Mouse (Mus musculus) CH12.LX (cell line): Measurements from ENCODE around the gene Vwce. TPM values are rescaled to one million over a fixed set of nuclear protein-coding genes. Genes with fewer than 3 reads are reported as not detected.

Experiments used
- DNase-seq: peaks from one replicate; pipeline ENCODE4 v3.0.0-alpha.2; 2013; ENCODE audit errors: extremely low read depth
- H3K27ac ChIP-seq: 2 replicates; pipeline ENCODE4 v1.5.1; 2012; ENCODE audit warnings: low read depth, mild to moderate bottlenecking, control low read depth, moderate library complexity; ENCODE audit not compliant: insufficient read depth
- H3K27me3 ChIP-seq: replicated peaks from 2 replicates; pipeline ENCODE3; 2012; ENCODE audit warnings: inconsistent platforms
- H3K36me3 ChIP-seq, 2 experiments: replicated peaks in 1 of 2; 2 replicates each; pipeline versions ENCODE3 to v1.6.1; 2012; ENCODE audit warnings: inconsistent platforms in 1 of 2, low read length in 1 of 2, mild to moderate bottlenecking in 1 of 2, mixed read lengths in 1 of 2, moderate library complexity in 1 of 2; ENCODE audit not compliant: control insufficient read depth in 1 of 2, insufficient read depth in 1 of 2
- H3K4me1 ChIP-seq, 2 experiments: 2 replicates each; pipeline ENCODE4 v1.6.1; 2012; ENCODE audit warnings: inconsistent platforms in 1 of 2, moderate library complexity in 1 of 2; ENCODE audit not compliant: insufficient read depth in 2 of 2, control insufficient read depth in 1 of 2
- H3K4me2 ChIP-seq: 2 replicates; pipeline ENCODE4 v1.6.1; 2012; ENCODE audit warnings: low read depth, mild to moderate bottlenecking, control low read depth; ENCODE audit not compliant: poor library complexity, insufficient read depth, severe bottlenecking
- H3K4me3 ChIP-seq, 3 experiments: fragments of 150-350 bp in 1 of 3; sonication (generic) in 1 of 3; replicated peaks in 1 of 3; 2 replicates each; pipeline versions ENCODE3 to v1.5.1; 2011 to 2012; ENCODE audit warnings: low read depth in 2 of 3, low read length in 2 of 3, mild to moderate bottlenecking in 2 of 3, moderate library complexity in 2 of 3, control low read depth in 1 of 3, improper control_type of control experiment in 1 of 3, inconsistent platforms in 1 of 3, mixed read lengths in 1 of 3; ENCODE audit not compliant: poor library complexity in 1 of 3
- H3K79me2 ChIP-seq: replicated peaks from 2 replicates; pipeline ENCODE4 v1.6.1; 2012; ENCODE audit warnings: mild to moderate bottlenecking, moderate library complexity; ENCODE audit not compliant: control insufficient read depth, poor library complexity, insufficient read depth, severe bottlenecking; ENCODE audit errors: extremely low read depth
- H3K9ac ChIP-seq: 2 replicates; pipeline ENCODE4 v1.6.1; 2012; ENCODE audit warnings: low read depth, mild to moderate bottlenecking, control low read depth, moderate library complexity; ENCODE audit not compliant: insufficient read depth
- H3K9me3 ChIP-seq: replicated peaks from 2 replicates; pipeline ENCODE3; 2012; ENCODE audit warnings: low read length, inconsistent platforms, mixed read lengths
- BHLHE40 ChIP-seq: IDR thresholded peaks from 2 replicates; pipeline ENCODE4 v1.6.1; 2011; ENCODE audit warnings: mild to moderate bottlenecking, low read depth, low read length, improper control_type of control experiment
- CHD1 ChIP-seq: IDR thresholded peaks from 2 replicates; pipeline ENCODE4 v1.6.1; 2012; ENCODE audit warnings: low read depth, low read length, improper control_type of control experiment, inconsistent platforms
- CHD2 ChIP-seq: IDR thresholded peaks from 2 replicates; pipeline ENCODE4 v1.6.1; 2011; ENCODE audit warnings: low read length, improper control_type of control experiment
- CTCF ChIP-seq, 2 experiments: IDR thresholded peaks in 1 of 2; conservative IDR thresholded peaks in 1 of 2; 2 replicates each; pipeline ENCODE4 v1.5.1; 2011 to 2012; ENCODE audit warnings: low read depth in 2 of 2, low read length in 2 of 2, improper control_type of control experiment in 1 of 2, inconsistent platforms in 1 of 2, mild to moderate bottlenecking in 1 of 2, moderate library complexity in 1 of 2
- ELF1 ChIP-seq: IDR thresholded peaks from 2 replicates; pipeline ENCODE4 v1.6.1; 2014; ENCODE audit warnings: low read depth, mild to moderate bottlenecking, inconsistent platforms, low read length, improper control_type of control experiment
- EP300 ChIP-seq: IDR thresholded peaks from 2 replicates; pipeline ENCODE4 v1.6.1; 2011; ENCODE audit warnings: low read length, improper control_type of control experiment
- ETS1 ChIP-seq: conservative IDR thresholded peaks from 2 replicates; pipeline ENCODE4 v1.6.1; 2012; ENCODE audit warnings: low read depth, mild to moderate bottlenecking, inconsistent platforms, low read length, improper control_type of control experiment, moderate library complexity
- GABPA ChIP-seq: IDR thresholded peaks from 2 replicates; pipeline ENCODE4 v1.6.1; 2012; ENCODE audit warnings: low read depth, low read length, improper control_type of control experiment, inconsistent platforms; ENCODE audit not compliant: insufficient replicate concordance
- HCFC1 ChIP-seq: IDR thresholded peaks from 2 replicates; pipeline ENCODE4 v1.6.1; 2012; ENCODE audit warnings: low read depth, mild to moderate bottlenecking, inconsistent platforms, low read length, improper control_type of control experiment
- IRF4 ChIP-seq: IDR thresholded peaks from 2 replicates; pipeline ENCODE4 v1.6.1; 2014; ENCODE audit warnings: low read depth, mild to moderate bottlenecking, inconsistent platforms, low read length, improper control_type of control experiment
- JUN ChIP-seq: IDR thresholded peaks from 2 replicates; pipeline ENCODE4 v1.6.1; 2011; ENCODE audit warnings: low read depth, mild to moderate bottlenecking, low read length, improper control_type of control experiment, moderate library complexity; ENCODE audit not compliant: insufficient read depth
- JUND ChIP-seq: conservative IDR thresholded peaks from 2 replicates; pipeline ENCODE4 v1.6.1; 2011; ENCODE audit warnings: low read depth, low read length, improper control_type of control experiment
- KAT2A ChIP-seq: IDR thresholded peaks from 2 replicates; pipeline ENCODE4 v1.6.1; 2012; ENCODE audit warnings: low read length, improper control_type of control experiment, inconsistent platforms; ENCODE audit not compliant: insufficient replicate concordance
- MAFK ChIP-seq: IDR thresholded peaks from 2 replicates; pipeline ENCODE4 v1.6.1; 2011; ENCODE audit warnings: low read length, improper control_type of control experiment; ENCODE audit not compliant: insufficient replicate concordance
- MAX ChIP-seq: IDR thresholded peaks from 2 replicates; pipeline ENCODE4 v1.6.1; 2011; ENCODE audit warnings: low read length, improper control_type of control experiment
- MAZ ChIP-seq: IDR thresholded peaks from 2 replicates; pipeline ENCODE4 v1.6.1; 2012; ENCODE audit warnings: low read depth, mild to moderate bottlenecking, inconsistent platforms, low read length, improper control_type of control experiment, moderate library complexity
- MEF2A ChIP-seq: IDR thresholded peaks from 2 replicates; pipeline ENCODE4 v1.6.1; 2014; ENCODE audit warnings: low read depth, mild to moderate bottlenecking, inconsistent platforms, low read length, improper control_type of control experiment, borderline replicate concordance
- MXI1 ChIP-seq: IDR thresholded peaks from 2 replicates; pipeline ENCODE4 v1.6.1; 2011; ENCODE audit warnings: mild to moderate bottlenecking, low read depth, low read length, improper control_type of control experiment
- MYC ChIP-seq: IDR thresholded peaks from 2 replicates; pipeline ENCODE4 v1.6.1; 2011; ENCODE audit warnings: low read depth, mild to moderate bottlenecking, improper control_type of control experiment, low read length
- NELFE ChIP-seq: IDR thresholded peaks from 2 replicates; pipeline ENCODE4 v1.6.1; 2011; ENCODE audit warnings: low read depth, low read length, improper control_type of control experiment
- NRF1 ChIP-seq: IDR thresholded peaks from 2 replicates; pipeline ENCODE4 v1.6.1; 2014; ENCODE audit warnings: low read depth, mild to moderate bottlenecking, inconsistent platforms, low read length, improper control_type of control experiment, moderate library complexity
- PAX5 ChIP-seq: IDR thresholded peaks from 2 replicates; pipeline ENCODE4 v1.6.1; 2012; ENCODE audit warnings: low read length, inconsistent platforms, mixed read lengths
- POLR2A ChIP-seq: IDR thresholded peaks from 2 replicates; pipeline ENCODE4 v1.6.1; 2011; ENCODE audit warnings: low read depth, mild to moderate bottlenecking, improper control_type of control experiment, low read length
- POLR2AphosphoS2 ChIP-seq: IDR thresholded peaks from 2 replicates; pipeline ENCODE4 v1.6.1; 2011; ENCODE audit warnings: low read depth, low read length, improper control_type of control experiment
- RAD21 ChIP-seq: IDR thresholded peaks from 2 replicates; pipeline ENCODE4 v1.6.1; 2011; ENCODE audit warnings: low read depth, mild to moderate bottlenecking, low read length, improper control_type of control experiment, moderate library complexity
- RCOR1 ChIP-seq: conservative IDR thresholded peaks from 2 replicates; pipeline ENCODE4 v1.6.1; 2012; ENCODE audit warnings: low read depth, mild to moderate bottlenecking, inconsistent platforms, low read length, improper control_type of control experiment
- SIN3A ChIP-seq: IDR thresholded peaks from 2 replicates; pipeline ENCODE4 v1.6.1; 2012; ENCODE audit warnings: low read length, improper control_type of control experiment, inconsistent platforms
- SMC3 ChIP-seq: IDR thresholded peaks from 2 replicates; pipeline ENCODE4 v1.6.1; 2011; ENCODE audit warnings: low read depth, low read length, improper control_type of control experiment
- TBP ChIP-seq: conservative IDR thresholded peaks from 2 replicates; pipeline ENCODE4 v1.6.1; 2011; ENCODE audit warnings: low read depth, low read length, improper control_type of control experiment
- TCF12 ChIP-seq: IDR thresholded peaks from 2 replicates; pipeline ENCODE4 v1.6.1; 2014; ENCODE audit warnings: low read depth, mild to moderate bottlenecking, inconsistent platforms, low read length, improper control_type of control experiment
- UBTF ChIP-seq: IDR thresholded peaks from 2 replicates; pipeline ENCODE4 v1.6.1; 2012; ENCODE audit warnings: low read depth, mild to moderate bottlenecking, inconsistent platforms, low read length, improper control_type of control experiment, moderate library complexity
- USF1 ChIP-seq: IDR thresholded peaks from 2 replicates; pipeline ENCODE4 v1.6.1; 2014; ENCODE audit warnings: low read depth, mild to moderate bottlenecking, inconsistent platforms, low read length, improper control_type of control experiment
- USF2 ChIP-seq: conservative IDR thresholded peaks from 2 replicates; pipeline ENCODE4 v1.6.1; 2011; ENCODE audit warnings: low read depth, low read length, improper control_type of control experiment
- ZKSCAN1 ChIP-seq: IDR thresholded peaks from 2 replicates; pipeline ENCODE4 v1.6.1; 2012; ENCODE audit warnings: low read depth, inconsistent platforms, low read length, improper control_type of control experiment, borderline replicate concordance
- ZMIZ1 ChIP-seq: IDR thresholded peaks from 2 replicates; pipeline ENCODE4 v1.6.1; 2012; ENCODE audit warnings: low read depth, mild to moderate bottlenecking, inconsistent platforms, low read length, improper control_type of control experiment
- dilution Hi-C: fragments of 300-500 bp; cut with MboI; formaldehyde crosslinking; loops from 2 replicates; pipeline ENCODE4 v1.14.3; 2020; ENCODE audit warnings: low sequenced_read_pairs; ENCODE audit not compliant: extremely low pct_unique_long_range_greater_than_20kb, extremely low pct_ligation_motif_present
- in situ Hi-C: fragments of 300-500 bp; cut with MboI; formaldehyde crosslinking; loops from 3 replicates; pipeline ENCODE4 v1.14.3; 2019; ENCODE audit warnings: low sequenced_read_pairs, low pct_ligation_motif_present, low pct_unique_long_range_greater_than_20kb, mixed read lengths
- polyA plus RNA-seq: library from polyadenylated mRNA; unstranded; fragments of >175 nt; gene quantifications from 2 replicates; pipeline ENCODE4 v1.2.1, GENCODE M21; 2012; ENCODE audit warnings: low read depth; ENCODE audit not compliant: insufficient read length
- total RNA-seq, 2 experiments: library from RNA; depleted of rRNA; stranded (reverse); fragments of 300-350 nt in 1 of 2; fragments of >200 nt in 1 of 2; gene quantifications; 2 replicates each; pipeline ENCODE4 v1.2.3; 2012 to 2014

The Vwce gene
- total and polyA plus RNA-seq, 3 experiments, result 0.04 to 1.3 (median 0.13) TPM

DNA sequence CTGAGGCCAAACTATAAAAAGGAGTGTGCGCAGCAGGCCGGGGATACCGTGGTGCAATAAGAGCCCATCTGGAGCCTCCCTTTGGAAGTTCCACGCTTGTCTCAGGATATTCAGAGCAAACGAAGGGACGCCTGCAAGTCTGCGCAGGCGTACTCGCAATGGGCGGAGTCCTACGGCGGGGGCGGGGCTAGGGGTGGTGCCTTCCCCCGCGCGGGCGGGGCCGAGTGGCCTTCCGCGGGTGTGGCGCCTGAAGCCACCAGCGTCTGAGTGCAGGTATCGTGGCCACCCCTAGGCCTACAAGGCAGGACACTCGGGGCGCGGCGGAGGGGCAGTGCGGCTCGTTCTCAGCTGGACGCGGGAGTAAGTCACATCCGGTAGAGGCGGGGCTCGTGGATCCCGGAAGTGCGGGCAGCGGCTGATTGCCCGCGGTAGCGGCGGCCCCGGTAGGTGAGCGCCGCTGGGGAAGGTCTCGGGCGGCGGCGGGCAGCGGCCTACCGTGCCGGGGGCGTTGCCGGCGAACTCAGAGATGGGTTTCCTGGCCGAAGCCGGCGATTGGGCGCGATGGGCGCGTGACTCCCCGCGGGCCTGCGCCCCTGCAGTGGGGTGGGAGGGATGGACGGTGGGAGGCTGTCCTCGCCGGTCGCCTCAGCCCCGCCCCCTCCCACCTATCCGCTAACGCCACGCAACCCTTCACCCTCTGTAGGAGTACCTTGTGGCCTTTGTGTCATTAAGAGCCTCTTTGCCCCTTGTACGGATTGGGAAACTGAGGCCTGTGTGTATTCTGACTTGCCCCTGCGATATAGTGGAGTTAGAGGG, 54.7 kb downstream of the Vwce start, which contains the start of gene Vps37c:
TSS of gene Vps37c (plus strand) at position 199 of the 816 bp plus-strand sequence.
- Histone ChIP-seq H3K9ac (peak within 1 kb of the TSS; percentile 73), H3K4me1 (peaks cover 26 to 46% of the 10 kb centered on the region in 2 experiments), H3K27ac (peak within 1 kb of the TSS; percentile 92), H3K27me3 (peaks cover 7% of the 10 kb centered on the region), H3K79me2 (peaks cover 37% of the 10 kb centered on the region), H3K4me2 (peak within 1 kb of the TSS; percentile 80), H3K4me3 (peak within 1 kb of the TSS; percentile 79 to 87 (median 81)), H3K9me3 (no peaks in the 10 kb centered on the region), H3K36me3 (peaks cover 0 to 9% of the 10 kb centered on the region in 2 experiments)
- dilution Hi-C loops (no loop called here), in situ Hi-C loops (no loop called here)
- TF ChIP-seq IRF4 (peak; percentile 49; the same call in 1 of the 2 replicates), ZMIZ1 (peak; percentile 76; the same call in 1 of the 2 replicates), JUN (no peak), NELFE (peak; percentile 72), KAT2A (no peak), SIN3A (peak; percentile 72), CHD1 (no peak), POLR2A (peak; percentile 63), RAD21 (no peak), MXI1 (peak; percentile 79), POLR2AphosphoS2 (peak; percentile 75; the same call in 1 of the 2 replicates), BHLHE40 (0 out of 2 replicates have a peak, but pooled peaks have one; percentile 8), UBTF (no peak), TBP (peak; percentile 70; the same call in 1 of the 2 replicates), MEF2A (peak; percentile 60; the same call in 1 of the 2 replicates), CHD2 (0 out of 2 replicates have a peak, but pooled peaks have one; percentile 20), NRF1 (peak; percentile 81), MYC (0 out of 2 replicates have a peak, but pooled peaks have one; percentile 31), MAFK (no peak), RCOR1 (no peak; the same call in 1 of the 2 replicates), JUND (no peak), HCFC1 (peak; percentile 59; the same call in 1 of the 2 replicates), EP300 (no peak), PAX5 (no peak), ZKSCAN1 (no peak), ETS1 (no peak), CTCF (conservative IDR thresholded peaks at IDR 0.05 in 1 of 2, IDR thresholded peaks at IDR 0.05 in 1 of 2; ENCODE audit: low read depth in 2 of 2, low read length in 2 of 2) (no peak), TCF12 (peak; percentile 52), ELF1 (peak; percentile 95), USF1 (peak; percentile 87), USF2 (peak; percentile 60), MAX (peak; percentile 39; the same call in 1 of the 2 replicates), MAZ (no peak), SMC3 (no peak), GABPA (no peak)
- peak; percentile 78 for DNase-seq
